Mouse (Mus musculus) retina, postnatal 7 days (tissue): Measurements from ENCODE around the gene Ankrd23.

Experiments used
- DNase-seq: peaks from one replicate; pipeline ENCODE4 v3.0.0-alpha.2; 2012; ENCODE audit warnings: low read depth, low spot score

The Ankrd23 gene

GRCm38 (mm10) chr1:36563632-36564031 lies 26.9 kb upstream of the Ankrd23 start:
- no peak for DNase-seq

- no peak for DNase-seq
Observed at GRCm38 (mm10) chr1:36563197-36563596, 26.5 kb upstream of the Ankrd23 start.

- no peak for DNase-seq
Observed at GRCm38 (mm10) chr1:36562388-36562787, 25.7 kb upstream of the Ankrd23 start.

- DNase-seq = no peak
Observed at GRCm38 (mm10) chr1:36560903-36561302, 24.2 kb upstream of the Ankrd23 start.

GRCm38 (mm10) chr1:36559888-36560287 lies 23.2 kb upstream of the Ankrd23 start:
- DNase-seq = no peak

GRCm38 (mm10) chr1:36559256-36559655 lies 22.6 kb upstream of the Ankrd23 start:
- DNase-seq = no peak

GRCm38 (mm10) chr1:36558031-36558993 lies 21.6 kb upstream of the Ankrd23 start, which contains the start of gene Sema4c:
Sema4c (minus strand) TSS chr1:36558349.
- peak; percentile 48 for DNase-seq

GRCm38 (mm10) chr1:36557457-36558011 lies 20.9 kb upstream of the Ankrd23 start:
- peak; percentile 40 for DNase-seq

GRCm38 (mm10) chr1:36556553-36557456 lies 20.1 kb upstream of the Ankrd23 start:
- DNase-seq = peak; percentile 83

- DNase-seq = no peak
Observed at GRCm38 (mm10) chr1:36555798-36556395, 19.2 kb upstream of the Ankrd23 start.

GRCm38 (mm10) chr1:36554633-36555399 lies 18.1 kb upstream of the Ankrd23 start:
- DNase-seq = no peak

GRCm38 (mm10) chr1:36552506-36552905 lies 15.8 kb upstream of the Ankrd23 start:
- DNase-seq = no peak

- no peak for DNase-seq
Observed at GRCm38 (mm10) chr1:36551904-36552303, 15.2 kb upstream of the Ankrd23 start.

GRCm38 (mm10) chr1:36550075-36550863 lies 13.6 kb upstream of the Ankrd23 start:
- no peak for DNase-seq

- no peak for DNase-seq
Observed at GRCm38 (mm10) chr1:36549491-36549890, 12.8 kb upstream of the Ankrd23 start.

- DNase-seq = no peak
Observed at GRCm38 (mm10) chr1:36548771-36549170, 12.1 kb upstream of the Ankrd23 start.

- DNase-seq = no peak
Observed at GRCm38 (mm10) chr1:36547981-36548598, 11.4 kb upstream of the Ankrd23 start.

GRCm38 (mm10) chr1:36546888-36547471 lies 10.3 kb upstream of the Ankrd23 start, which contains the start of gene Ankrd39:
Ankrd39 (minus strand) TSS chr1:36547445.
- DNase-seq = peak; percentile 97
